Mouse (Mus musculus): ENCODE results near the gene Slc24a1.

- TF ChIP-seq CTCF (conservative IDR thresholded peaks at IDR 0.05; ENCODE audit: low read length) (no peak), POU5F1 (IDR thresholded peaks at IDR 0.05; ENCODE audit: borderline replicate concordance, low read length) (no peak), NANOG (IDR thresholded peaks at IDR 0.05; ENCODE audit: borderline replicate concordance, low read length) (no peak)
Measured at GRCm38 (mm10) chr9:64938535-64938934, 12.9 kb downstream of the Slc24a1 start.

Data from E14TG2a.4 (cell line).